Mouse (Mus musculus) heart, embryonic 14.5 days (tissue): ENCODE data around the gene Ak1. TPM values are rescaled to one million over a fixed set of nuclear protein-coding genes. Genes with fewer than 3 reads are reported as not detected.

ENCODE experiments used
- ATAC-seq: fragments of 200-750 bp; cut with Nextera tagmentation; 2 replicates; pipeline ENCODE4 v1.8.0; 2017; ENCODE audit warnings: low read depth, moderate TSS enrichment; ENCODE audit not compliant: insufficient number of reproducible peaks, insufficient read depth, low FRiP score
- H3K27ac ChIP-seq, 2 experiments: fragments of 200-500 bp in 1 of 2; fragments of 300-500 bp in 1 of 2; sonication (generic) in 1 of 2; replicated peaks in 1 of 2; 2 replicates each; pipeline ENCODE4 v1.5.1; 2012 to 2014; ENCODE audit warnings: low read depth in 2 of 2, low read length in 2 of 2, control low read depth in 1 of 2, mild to moderate bottlenecking in 1 of 2, mixed read lengths in 1 of 2; ENCODE audit not compliant: control insufficient read depth in 1 of 2, insufficient read depth in 1 of 2
- H3K27me3 ChIP-seq: fragments of 300-500 bp; sonication (generic); 2 replicates; pipeline ENCODE4 v1.6.1; 2014; ENCODE audit warnings: mild to moderate bottlenecking, low read length, control low read depth; ENCODE audit not compliant: control insufficient read depth, insufficient read depth
- H3K36me3 ChIP-seq: fragments of 300-500 bp; sonication (generic); 2 replicates; pipeline ENCODE4 v1.6.1; 2014; ENCODE audit warnings: mild to moderate bottlenecking, control low read depth, low read length, mixed read lengths; ENCODE audit not compliant: control insufficient read depth, insufficient read depth
- H3K4me1 ChIP-seq, 2 experiments: fragments of 200-500 bp in 1 of 2; fragments of 300-500 bp in 1 of 2; sonication (generic) in 1 of 2; 2 replicates each; pipeline ENCODE4 v1.6.1; 2012 to 2014; ENCODE audit warnings: low read length in 2 of 2, control low read depth in 1 of 2, mixed read lengths in 1 of 2; ENCODE audit not compliant: control insufficient read depth in 2 of 2, insufficient read depth in 2 of 2
- H3K4me2 ChIP-seq: fragments of 300-500 bp; sonication (generic); 2 replicates; pipeline ENCODE4 v1.6.1; 2014; ENCODE audit warnings: mild to moderate bottlenecking, low read length
- H3K4me3 ChIP-seq, 2 experiments: fragments of 200-500 bp in 1 of 2; fragments of 300-500 bp in 1 of 2; sonication (generic) in 1 of 2; 2 replicates each; pipeline ENCODE4 v1.5.1; 2012 to 2014; ENCODE audit warnings: low read length in 2 of 2, mild to moderate bottlenecking in 2 of 2, control low read depth in 1 of 2, low read depth in 1 of 2, moderate library complexity in 1 of 2; ENCODE audit not compliant: control insufficient read depth in 1 of 2, insufficient read depth in 1 of 2
- H3K9ac ChIP-seq: fragments of 300-500 bp; sonication (generic); 2 replicates; pipeline ENCODE4 v1.6.1; 2014; ENCODE audit warnings: mild to moderate bottlenecking, low read length
- H3K9me3 ChIP-seq: fragments of 300-500 bp; sonication (generic); 2 replicates; pipeline ENCODE4 v1.6.1; 2016; ENCODE audit warnings: low read length, control low read depth; ENCODE audit not compliant: control insufficient read depth
- WGBS: fragments of 180-500 bp; shearing (Covaris S2); extraction: QIAGEN DNeasy Blood & Tissue Kit; methylation state at CpG from one replicate; pipeline ENCODE4 v1.1.7; 2014; 5-methylcytosine and 5-hydroxymethylcytosine counted together
- polyA plus RNA-seq: library from polyadenylated mRNA; unstranded; fragments of >200 nt; fragmentation: Nextera tagmentation; extraction: Ambion mirVana; gene quantifications from 2 replicates; pipeline ENCODE4 v1.2.1, GENCODE M21; 2014

Ak1 gene
- polyA plus RNA-seq, 1 experiment from 2014 or later, result 336 TPM

DNA sequence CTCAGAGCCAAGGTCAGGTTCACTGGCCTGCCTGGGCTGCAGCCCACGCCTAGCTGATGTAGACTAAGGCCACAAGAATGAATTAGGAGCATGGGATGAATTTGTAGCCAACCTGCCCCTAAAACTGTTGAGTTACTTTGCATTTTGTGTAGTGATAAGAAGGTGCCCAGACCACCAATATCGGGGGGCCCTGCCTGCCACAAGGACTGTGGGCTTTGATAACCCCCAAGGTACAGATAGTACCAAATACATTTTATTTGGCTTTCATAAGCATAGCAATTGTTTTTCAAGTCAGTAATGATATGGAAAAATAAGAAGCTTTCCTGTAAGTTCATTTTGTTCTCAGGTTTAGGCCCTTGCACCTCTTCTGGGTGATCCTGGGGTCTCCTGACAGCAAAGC, 37.3 kb downstream of the Ak1 start:
- Histone ChIP-seq H3K4me3 (no peak overlapping the region), H3K27ac (peak overlapping the region in 1 of 2 experiments; percentile 28; a peak in 1 of 4 replicates), H3K27me3 (no peaks in the 10 kb centered on the region), H3K9me3 (no peaks in the 10 kb centered on the region), H3K4me1 (peaks cover 35 to 46% of the 10 kb centered on the region in 2 experiments), H3K4me2 (no peak overlapping the region), H3K9ac (no peak overlapping the region; the same call in 1 of the 2 replicates), H3K36me3 (peaks cover 32% of the 10 kb centered on the region)
- WGBS, result 67% methylated on average over 2 of the region's 2 CpGs
- no peak for ATAC-seq

DNA sequence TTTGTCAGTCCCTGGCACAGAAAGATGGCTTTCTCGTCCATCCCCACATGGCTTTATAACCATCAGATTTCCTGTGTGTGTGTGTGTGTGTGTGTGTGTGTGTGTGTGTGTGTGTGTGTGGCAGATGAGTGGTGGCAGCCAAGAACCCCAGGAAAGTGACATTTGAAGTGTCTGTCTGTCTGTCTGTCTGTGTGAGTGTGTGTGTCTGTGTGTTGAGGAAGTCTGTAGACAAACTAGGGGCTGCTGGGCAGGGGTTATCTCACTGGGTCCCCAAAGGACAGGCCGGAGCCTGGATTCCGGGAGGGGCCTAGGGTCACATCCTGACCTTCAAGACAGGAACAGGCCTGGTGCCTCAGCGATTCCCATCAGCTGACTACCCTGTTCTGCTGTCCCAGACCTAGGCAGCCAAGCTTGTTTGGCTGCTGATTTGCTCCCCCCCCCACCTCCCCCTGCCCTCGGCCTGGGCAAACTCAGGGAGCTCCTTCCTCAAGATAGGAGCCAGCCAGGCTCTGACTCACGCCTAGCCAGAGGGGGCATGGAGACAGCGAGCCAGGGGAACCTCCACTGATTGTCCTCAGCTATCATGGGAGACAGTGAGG, 40.0 kb downstream of the Ak1 start:
- H3K9me3 ChIP-seq, result no peaks in the 10 kb centered on the region
- 12% methylated on average over 7 of the region's 7 CpGs for WGBS
- peaks cover 29 to 46% of the 10 kb centered on the region in 2 experiments for H3K4me1 ChIP-seq
- peak overlapping the region; percentile 81 to 85 for H3K27ac ChIP-seq
- H3K4me2 ChIP-seq, result no peak overlapping the region
- ATAC-seq, result peak; percentile 76
- H3K4me3 ChIP-seq, result no peak overlapping the region
- peaks cover 37% of the 10 kb centered on the region for H3K36me3 ChIP-seq
- no peaks in the 10 kb centered on the region for H3K27me3 ChIP-seq
- H3K9ac ChIP-seq, result peak overlapping the region; percentile 31; the same call in 1 of the 2 replicates

DNA sequence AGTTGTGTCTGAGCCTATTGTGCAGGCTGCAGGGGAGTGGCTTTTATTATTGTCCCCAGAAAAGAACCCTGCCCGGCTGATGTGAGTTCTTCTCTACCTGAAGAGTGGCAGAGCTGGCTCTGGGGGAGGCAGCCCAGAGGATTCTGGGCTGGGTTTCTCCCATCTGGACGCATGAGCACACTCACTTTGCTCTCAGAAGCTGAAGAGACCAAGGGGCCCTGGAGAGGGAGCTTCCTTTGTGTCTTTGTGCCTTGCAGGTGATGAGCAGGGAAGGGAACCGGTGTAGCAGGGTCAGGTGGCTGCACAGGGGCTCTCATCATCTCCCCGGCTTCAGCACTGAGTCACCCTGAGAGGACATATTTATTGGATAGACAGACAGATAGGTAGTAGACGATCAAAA, 40.7 kb downstream of the Ak1 start:
- no peak for ATAC-seq
- H3K4me2 ChIP-seq, result no peak overlapping the region
- H3K36me3 ChIP-seq, result peaks cover 36% of the 10 kb centered on the region
- H3K9ac ChIP-seq, result peak overlapping the region; percentile 31; the same call in 1 of the 2 replicates
- no peaks in the 10 kb centered on the region for H3K27me3 ChIP-seq
- no peak overlapping the region for H3K4me3 ChIP-seq
- H3K27ac ChIP-seq, result peak overlapping the region; percentile 81 to 85
- peaks cover 29 to 46% of the 10 kb centered on the region in 2 experiments for H3K4me1 ChIP-seq
- H3K9me3 ChIP-seq, result no peaks in the 10 kb centered on the region
- 49% methylated on average over 5 of the region's 5 CpGs for WGBS

DNA sequence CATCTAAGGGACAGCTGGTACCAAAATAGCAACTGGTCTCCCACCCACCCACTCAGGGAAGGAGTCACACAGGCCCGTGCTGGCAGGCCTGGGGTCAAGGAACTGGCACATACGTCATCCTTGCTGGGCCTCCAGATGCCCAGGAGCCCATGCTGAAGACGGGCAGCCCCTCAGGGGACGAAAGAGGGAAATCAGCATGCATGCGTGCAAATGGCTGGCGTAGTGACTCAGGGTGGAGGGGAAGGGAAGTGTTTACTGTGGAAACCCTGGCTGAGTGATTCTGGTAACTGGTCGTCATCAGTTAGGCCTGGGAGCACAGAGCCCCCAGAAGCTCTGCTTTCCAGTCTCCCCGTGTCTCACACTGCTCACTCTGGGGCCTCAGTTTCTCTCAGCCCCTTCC, 43.8 kb downstream of the Ak1 start:
- Histone ChIP-seq H3K9me3 (no peaks in the 10 kb centered on the region), H3K4me1 (peaks cover 35 to 50% of the 10 kb centered on the region in 2 experiments), H3K36me3 (peaks cover 29% of the 10 kb centered on the region), H3K4me2 (no peak overlapping the region), H3K4me3 (no peak overlapping the region), H3K27me3 (no peaks in the 10 kb centered on the region), H3K9ac (peak overlapping the region; percentile 0; the same call in 1 of the 2 replicates), H3K27ac (peak overlapping the region; percentile 9 to 58)
- WGBS, result 48% methylated on average over 8 of the region's 8 CpGs
- ATAC-seq, result no peak

DNA sequence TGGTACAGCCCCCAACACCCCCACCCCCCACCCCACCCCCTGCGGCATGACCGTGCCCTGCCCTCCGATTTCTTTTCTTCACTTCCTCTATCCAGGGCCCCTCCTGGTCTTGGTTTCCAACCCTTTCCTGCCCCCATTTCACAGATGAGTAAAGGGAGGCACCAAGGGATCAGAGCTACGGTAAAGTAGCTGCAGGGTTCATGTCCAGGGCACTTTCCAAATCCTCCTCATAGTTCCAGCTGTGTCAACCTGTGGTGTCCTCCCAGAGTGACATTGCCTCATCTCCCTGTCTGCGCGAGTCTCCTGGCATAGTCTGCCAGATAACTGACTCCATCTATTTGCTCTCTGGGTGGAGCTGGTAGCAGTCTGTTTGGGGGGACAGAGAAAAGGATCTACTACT, 44.3 kb downstream of the Ak1 start:
- Histone ChIP-seq H3K4me3 (no peak overlapping the region), H3K36me3 (peaks cover 32% of the 10 kb centered on the region), H3K27me3 (no peaks in the 10 kb centered on the region), H3K27ac (peak overlapping the region; percentile 58 to 78), H3K9me3 (no peaks in the 10 kb centered on the region), H3K9ac (no peak overlapping the region; the same call in 1 of the 2 replicates), H3K4me2 (no peak overlapping the region), H3K4me1 (peaks cover 35 to 50% of the 10 kb centered on the region in 2 experiments)
- WGBS, result 56% methylated on average over 6 of the region's 6 CpGs
- no peak for ATAC-seq

DNA sequence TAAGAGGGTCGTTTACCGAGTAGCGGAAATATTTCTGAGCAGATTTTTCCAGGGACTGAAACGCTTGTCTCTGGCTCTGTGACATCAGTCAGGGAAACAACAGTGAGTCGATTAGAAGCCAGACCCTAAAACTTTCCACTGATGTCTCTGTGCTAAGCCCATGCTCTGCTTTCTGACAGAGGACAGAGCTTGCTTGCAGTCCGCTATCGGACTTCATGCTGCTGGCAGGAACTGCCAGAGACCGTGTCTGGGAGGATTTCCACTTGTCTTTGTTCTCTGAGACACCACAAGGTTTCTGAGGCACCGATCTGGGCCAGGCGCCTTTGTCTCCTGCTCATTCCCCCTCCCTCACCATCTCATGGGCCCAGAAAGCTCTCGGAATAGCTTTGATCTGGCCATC, 46.2 kb downstream of the Ak1 start:
- H3K9ac ChIP-seq, result peak overlapping the region; percentile 39
- H3K27ac ChIP-seq, result peak overlapping the region; percentile 85 to 89
- peaks cover 24 to 34% of the 10 kb centered on the region in 2 experiments for H3K4me1 ChIP-seq
- no peak overlapping the region for H3K4me3 ChIP-seq
- peaks cover 45% of the 10 kb centered on the region for H3K36me3 ChIP-seq
- WGBS, result 11% methylated on average over 11 of the region's 11 CpGs
- ATAC-seq, result peak; percentile 69
- no peaks in the 10 kb centered on the region for H3K27me3 ChIP-seq
- no peak overlapping the region for H3K4me2 ChIP-seq
- no peaks in the 10 kb centered on the region for H3K9me3 ChIP-seq

DNA sequence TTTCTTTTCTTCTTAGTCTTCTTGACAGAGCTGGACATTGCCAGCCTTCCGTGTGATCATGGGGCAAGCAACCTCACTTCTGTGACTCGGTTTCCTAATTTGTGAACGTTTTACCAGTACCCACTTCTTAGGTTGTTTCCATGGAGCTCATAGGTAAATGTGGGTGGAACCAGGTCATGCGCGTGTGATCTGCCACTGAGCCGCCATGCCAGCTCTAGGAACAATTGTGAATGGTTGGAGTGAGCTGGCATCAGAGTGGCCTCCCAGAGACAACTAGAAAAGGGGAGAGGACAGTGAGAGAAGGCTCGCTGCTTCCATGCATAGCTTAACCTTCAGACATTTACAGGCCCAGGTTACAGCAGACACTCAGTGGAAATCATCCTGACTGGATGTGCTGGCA, 46.6 kb downstream of the Ak1 start:
- peak overlapping the region; percentile 85 to 89 for H3K27ac ChIP-seq
- H3K4me3 ChIP-seq, result no peak overlapping the region
- 75% methylated on average over 7 of the region's 7 CpGs for WGBS
- H3K9me3 ChIP-seq, result no peaks in the 10 kb centered on the region
- H3K9ac ChIP-seq, result peak overlapping the region; percentile 39
- no peak for ATAC-seq
- peaks cover 26 to 34% of the 10 kb centered on the region in 2 experiments for H3K4me1 ChIP-seq
- H3K27me3 ChIP-seq, result no peaks in the 10 kb centered on the region
- H3K36me3 ChIP-seq, result peaks cover 49% of the 10 kb centered on the region
- H3K4me2 ChIP-seq, result no peak overlapping the region

DNA sequence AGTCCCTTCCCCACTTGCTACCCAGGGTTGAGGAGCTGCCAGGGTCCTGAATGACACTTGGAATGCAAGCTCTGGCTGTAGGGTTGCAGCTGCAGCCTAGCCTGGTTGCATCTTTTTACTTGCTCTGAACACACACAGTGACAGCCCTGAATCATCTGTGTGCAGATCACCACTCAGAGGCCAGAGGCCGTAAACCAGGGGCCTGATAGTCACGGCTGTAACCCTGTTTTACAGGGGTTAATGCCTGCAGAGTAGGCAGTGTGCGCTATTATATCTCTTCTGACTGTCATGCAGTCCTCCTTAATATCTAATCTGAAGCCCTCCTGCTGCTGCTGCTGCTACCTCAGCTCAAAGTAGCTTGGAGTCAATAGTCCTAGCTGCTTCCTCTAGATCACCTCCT, 48.3 kb downstream of the Ak1 start:
- H3K27me3 ChIP-seq, result no peaks in the 10 kb centered on the region
- peaks cover 60% of the 10 kb centered on the region for H3K36me3 ChIP-seq
- H3K4me3 ChIP-seq, result no peak overlapping the region
- no peak for ATAC-seq
- no peak overlapping the region for H3K4me2 ChIP-seq
- H3K9me3 ChIP-seq, result no peaks in the 10 kb centered on the region
- H3K4me1 ChIP-seq, result peaks cover 31 to 35% of the 10 kb centered on the region in 2 experiments
- H3K27ac ChIP-seq, result no peak overlapping the region
- 71% methylated on average over 3 of the region's 3 CpGs for WGBS
- H3K9ac ChIP-seq, result no peak overlapping the region
